Mouse (Mus musculus): ENCODE data around the gene Kifc5b. TPM values are rescaled to one million over a fixed set of nuclear protein-coding genes. Genes with fewer than 3 reads are reported as not detected.
"Not testable (repeated sequence)": the region's sequence is repeated elsewhere in the genome, so short reads cannot be mapped to it uniquely, and the experiment has no call there.

Kifc5b gene
- total RNA-seq, 2 experiments from 2014 or later = 11.8 to 12.2 TPM

DNA sequence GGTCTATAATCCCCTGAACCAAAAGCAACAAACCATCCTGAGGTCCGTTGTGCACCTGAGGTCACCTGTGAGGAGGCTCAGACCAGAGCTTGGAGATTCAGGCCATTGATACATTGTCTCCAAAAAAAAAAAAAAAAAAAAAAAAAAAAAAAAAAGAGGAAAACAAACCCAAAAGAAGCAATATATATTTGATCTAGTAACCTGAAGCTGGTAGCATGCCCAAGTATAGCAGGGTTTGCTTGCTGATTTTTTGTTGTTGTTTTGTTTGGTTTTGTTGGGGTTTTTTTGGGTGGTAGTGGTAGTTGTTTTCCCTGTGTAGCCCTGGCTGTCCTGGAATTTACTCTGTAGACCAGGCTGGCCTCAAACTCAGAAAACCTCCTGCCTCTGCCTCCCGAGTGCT is 1.5 kb downstream of the Kifc5b start:
- no peak for DNase-seq (ENCODE audit: low spot score in 2 of 2)

DNA sequence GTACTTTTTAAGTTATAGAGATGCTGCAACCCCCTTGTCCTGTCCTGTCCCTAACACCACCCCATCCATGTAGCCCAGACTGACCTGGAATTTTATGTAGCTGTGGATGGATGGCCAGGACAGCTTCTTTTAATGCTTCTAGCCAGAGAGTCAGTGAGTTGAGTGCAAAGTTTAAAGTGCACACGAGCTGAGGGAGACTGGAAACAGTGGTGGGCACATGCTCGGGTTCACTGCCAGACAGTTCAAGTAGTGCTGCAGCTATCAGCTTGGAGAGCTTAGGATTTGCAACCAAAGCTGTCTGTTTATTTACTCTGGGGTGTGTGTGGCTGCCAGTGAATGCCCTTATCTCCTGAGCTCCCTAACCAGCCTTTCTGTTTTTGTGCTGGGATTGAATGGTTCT is 2.6 kb downstream of the Kifc5b start:
- not testable (repeated sequence) for DNase-seq (ENCODE audit: low spot score in 2 of 2)

DNA sequence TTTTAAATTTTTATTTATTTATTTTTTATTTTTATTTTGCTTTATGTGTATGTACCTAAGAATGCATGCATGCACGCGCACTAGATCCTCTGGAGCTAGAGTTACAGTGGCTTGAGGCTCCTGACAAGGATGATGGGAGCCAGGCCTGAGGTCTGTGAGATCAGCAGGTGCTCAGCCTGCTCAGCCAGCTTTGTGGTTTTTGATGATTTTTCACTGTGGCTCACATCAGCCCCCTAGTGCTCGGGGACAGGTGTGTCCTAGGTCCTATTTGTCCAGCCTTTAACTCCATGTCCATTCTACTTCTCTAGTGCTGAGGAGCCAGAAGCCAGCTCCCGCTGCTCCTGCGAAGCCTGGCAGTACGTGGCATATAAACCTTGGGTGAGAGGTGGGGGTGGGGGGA is 5.5 kb downstream of the Kifc5b start:
- DNase-seq (ENCODE audit: low spot score in 2 of 2) = not testable (repeated sequence)

DNA sequence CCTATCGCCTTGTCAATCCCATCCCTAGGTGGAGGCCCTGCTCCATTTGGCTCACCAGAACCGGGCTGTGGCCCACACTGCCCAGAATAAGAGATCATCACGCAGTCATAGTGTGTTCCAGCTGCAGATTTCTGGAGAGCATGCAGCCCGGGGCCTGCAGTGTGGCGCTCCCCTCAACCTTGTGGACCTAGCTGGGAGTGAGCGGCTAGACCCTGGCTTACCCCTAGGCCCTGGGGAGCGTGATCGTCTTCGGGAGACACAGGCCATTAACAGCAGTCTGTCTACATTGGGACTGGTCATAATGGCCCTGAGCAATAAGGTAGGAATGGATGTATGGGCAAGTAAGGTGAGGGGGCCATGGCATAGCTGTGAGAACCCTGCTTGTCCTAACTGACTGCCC is 8.5 kb downstream of the Kifc5b start:
- not testable (repeated sequence) for DNase-seq (ENCODE audit: low spot score in 2 of 2)

DNA sequence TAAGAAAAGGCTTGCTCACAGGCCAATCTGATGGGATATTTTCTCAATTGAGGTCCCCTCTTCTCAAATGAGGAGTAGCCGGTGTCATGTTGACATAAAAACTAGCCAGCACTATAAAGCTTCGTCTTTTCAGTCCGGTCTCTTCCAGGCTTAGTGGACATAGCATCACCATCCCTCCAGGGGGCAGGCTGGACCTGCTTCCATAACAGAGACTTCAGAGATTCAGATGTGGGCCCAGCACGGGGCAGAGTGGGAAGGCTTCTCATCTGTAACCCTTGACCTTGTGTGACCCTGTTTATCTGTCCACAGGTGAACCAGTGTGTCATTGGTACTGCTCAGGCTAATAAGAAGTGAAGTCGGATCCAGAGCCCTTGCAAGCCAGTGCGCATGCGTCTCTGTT is 14.9 kb downstream of the Kifc5b start:
- DNase-seq (ENCODE audit: low spot score in 2 of 2) = not testable (repeated sequence)

DNA sequence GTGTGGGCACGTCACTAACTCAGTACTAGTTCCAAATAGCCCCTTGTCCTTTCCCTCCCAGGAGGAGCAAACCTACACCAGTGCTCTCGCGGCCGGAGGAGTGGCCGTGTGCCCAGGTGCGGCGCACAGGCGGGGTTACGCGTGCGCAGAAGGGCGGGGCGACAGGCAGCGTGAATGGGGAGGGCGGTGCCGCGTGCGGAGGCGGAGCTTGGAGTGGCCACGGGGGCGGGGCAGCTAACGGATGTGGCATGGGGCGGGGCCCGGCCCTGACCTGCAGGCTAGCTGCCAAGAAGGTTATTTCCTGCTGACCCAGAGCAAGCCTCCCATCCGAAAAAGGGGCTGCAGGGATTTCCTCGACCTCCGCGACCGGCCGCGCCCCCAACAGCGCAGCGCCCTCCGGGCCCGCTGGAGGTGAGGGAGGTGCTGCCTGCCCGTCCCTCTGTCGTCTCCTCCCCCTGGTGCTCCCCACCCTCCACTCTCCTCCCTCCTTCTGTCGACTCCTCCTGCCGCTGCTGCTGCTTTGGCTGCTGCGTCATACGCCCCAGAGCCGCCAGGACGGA is 16.0 kb downstream of the Kifc5b start, which contains the start of gene Phf1:
TSS of gene Phf1 (plus strand) at position 214 of the 560 bp plus-strand sequence.
- peak; percentile 97 to 98 for DNase-seq (ENCODE audit: low spot score in 2 of 2)

DNA sequence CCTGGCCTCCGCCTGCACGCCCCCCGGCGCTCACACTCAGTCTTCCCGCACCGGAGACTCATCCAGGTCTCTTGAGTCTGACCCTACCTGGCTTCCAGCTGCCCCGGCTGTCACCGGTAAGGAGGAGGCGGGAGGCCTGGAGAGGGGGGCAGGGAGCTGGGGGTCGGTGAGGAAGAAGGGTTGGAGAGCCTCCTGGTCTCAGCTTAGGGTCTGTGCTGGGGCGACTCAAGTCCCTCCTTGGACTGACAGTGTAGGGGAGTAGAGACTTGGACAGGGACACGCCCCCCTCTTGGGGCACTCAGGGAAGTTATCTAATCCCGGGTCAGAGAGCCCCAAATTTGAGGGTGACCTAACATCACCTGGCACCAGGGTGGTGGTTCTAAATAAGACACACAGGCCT is 16.5 kb downstream of the Kifc5b start:
- no peak for DNase-seq (ENCODE audit: low spot score in 2 of 2)

DNA sequence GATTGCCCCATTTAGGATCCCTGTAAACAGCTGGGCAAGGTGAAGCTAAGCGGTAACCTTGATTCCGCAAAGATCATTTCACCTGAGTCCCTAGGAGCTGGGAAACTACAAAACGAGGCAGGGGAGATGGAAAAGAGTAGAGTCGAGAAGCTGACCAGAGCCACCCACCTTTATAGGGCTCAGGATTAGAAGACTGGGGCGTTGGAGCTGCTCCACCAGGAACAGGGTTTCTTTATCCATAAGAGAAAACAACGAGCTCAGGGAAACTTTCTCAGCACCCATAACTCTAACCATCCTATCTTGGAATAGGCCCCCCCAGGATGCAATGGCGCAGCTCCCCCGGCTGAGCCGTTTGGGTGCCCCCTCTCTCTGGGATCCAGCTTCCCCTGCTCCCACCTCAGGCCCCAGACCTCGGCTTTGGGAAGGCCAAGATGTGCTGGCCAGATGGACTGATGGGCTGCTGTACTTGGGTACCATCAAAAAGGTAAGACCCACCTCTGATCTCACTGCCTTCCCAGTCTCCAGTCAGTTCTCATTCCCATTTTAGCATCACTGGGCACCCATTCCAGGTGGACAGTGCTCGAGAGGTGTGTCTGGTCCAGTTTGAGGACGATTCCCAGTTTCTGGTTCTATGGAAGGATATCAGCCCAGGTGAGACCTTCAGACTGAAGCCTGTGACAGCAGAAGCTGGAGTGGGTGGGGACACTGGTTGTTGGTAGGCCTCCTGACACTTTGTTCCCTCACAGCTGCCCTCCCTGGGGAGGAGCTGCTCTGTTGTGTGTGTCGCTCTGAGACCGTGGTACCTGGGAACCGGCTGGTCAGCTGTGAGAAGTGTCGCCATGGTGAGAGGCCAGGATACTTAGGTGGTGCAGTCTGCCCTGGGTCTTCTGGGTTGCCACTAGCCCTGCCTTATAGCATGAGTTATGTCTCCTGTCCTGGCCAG is 17.3 kb downstream of the Kifc5b start:
- DNase-seq (ENCODE audit: low spot score in 2 of 2) = no peak

DNA sequence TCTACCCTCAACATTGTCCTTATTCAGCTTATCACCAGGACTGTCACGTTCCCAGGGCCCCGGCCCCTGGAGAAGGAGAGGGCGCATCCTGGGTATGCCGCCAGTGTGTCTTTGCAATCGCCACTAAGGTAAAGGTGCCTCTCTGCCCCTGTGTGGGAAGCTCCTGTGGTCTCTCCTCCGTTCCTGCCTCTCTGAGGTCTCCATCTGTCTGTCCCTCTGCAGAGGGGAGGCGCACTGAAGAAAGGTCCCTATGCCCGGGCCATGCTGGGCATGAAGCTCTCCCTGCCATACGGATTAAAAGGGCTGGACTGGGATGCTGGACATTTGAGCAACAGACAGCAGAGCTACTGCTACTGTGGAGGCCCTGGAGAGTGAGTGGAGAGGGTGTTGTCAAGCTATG is 18.1 kb downstream of the Kifc5b start:
- DNase-seq (ENCODE audit: low spot score in 2 of 2) = no peak

DNA sequence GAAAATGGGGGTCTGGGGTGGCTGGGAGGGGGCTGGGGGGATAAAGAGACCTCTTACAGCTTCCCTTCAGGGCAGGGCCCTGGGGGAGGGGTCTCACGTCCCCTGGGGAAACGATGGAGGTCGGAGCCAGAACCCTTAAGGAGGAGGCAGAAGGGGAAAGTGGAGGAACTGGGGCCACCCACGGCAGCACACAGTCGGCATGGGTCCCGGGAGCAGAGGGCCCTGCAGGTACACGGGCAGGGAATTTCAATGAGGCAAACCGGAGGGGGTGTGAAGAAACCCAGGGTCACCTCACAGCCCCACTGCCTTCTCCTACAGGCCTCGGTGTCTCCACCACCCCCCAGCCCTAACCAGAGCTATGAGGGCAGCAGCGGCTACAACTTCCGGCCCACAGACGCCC is 19.6 kb downstream of the Kifc5b start:
- DNase-seq (ENCODE audit: low spot score in 2 of 2) = no peak

DNA sequence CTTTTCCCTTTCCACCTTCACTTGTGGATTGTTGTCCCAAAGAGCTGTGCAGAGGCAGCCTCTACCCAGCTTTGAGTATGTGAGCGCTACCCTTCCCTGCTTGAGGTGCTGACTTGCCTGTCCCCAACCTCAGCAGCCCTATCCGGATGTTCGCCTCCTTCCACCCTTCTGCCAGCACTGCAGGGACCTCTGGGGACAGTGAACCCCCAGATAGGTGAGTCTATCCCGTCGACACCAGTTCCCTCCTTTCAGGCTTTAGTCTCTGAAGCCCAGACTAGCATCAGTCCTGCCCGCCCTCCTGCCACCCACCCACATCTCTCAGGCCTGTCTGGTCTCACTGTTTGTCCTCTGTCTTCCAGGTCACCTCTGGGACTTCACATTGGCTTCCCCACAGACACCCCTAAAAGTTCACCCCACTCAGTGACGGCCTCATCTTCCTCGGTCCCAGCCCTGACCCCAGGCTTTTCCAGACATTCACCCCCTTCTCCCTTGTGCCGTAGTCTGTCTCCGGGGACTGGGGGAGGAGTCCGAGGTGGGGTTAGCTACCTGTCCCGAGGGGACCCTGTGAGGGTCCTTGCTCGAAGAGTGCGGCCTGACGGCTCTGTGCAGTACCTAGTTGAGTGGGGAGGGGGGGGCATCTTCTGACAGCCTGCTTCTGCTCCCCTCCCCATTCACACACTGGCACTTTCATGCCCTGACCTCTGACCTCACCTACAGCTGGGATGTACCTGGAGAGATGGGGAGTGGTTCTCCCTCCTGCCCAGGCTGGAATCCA is 20.2 kb downstream of the Kifc5b start:
- no peak for DNase-seq (ENCODE audit: low spot score in 2 of 2)

DNA sequence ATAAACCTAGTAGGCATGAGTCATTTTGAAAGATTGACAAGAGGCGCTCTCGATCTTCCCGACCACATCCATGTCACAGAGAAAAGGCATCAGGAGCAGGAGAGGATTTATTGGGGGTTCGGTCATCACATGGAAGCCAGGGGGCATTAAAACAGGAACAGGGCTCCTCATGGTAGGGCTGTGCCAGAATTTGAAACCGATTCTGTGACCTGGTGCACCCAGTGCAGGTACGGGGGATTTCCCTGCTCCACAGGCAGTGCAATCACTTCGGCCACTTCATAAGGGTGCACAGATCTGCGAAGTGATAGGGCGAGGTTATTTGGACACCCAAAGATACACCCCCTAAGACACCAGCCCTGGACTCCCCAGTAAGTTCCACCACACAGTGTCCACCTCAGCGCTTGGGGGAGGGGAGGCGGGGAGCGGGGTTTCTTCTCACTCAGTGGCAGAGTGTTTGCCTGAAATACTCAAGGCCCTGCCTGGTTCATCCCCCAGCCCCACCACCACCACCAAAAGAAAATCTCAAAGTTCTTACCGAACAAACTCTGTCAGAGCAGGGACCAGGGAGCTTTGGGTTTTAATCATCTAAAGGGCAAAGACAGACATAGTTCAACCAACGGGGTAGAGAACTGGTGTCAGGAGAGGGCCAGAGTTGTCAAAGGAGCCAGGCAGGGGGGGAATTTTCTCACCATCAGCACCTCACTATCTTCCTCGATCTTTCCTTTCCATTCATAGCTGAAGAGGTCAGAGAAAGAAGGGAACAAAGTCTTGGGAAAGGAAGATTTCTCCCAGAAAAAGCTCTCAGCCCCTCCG is 21.2 kb downstream of the Kifc5b start:
- DNase-seq (ENCODE audit: low spot score in 2 of 2) = no peak

DNA sequence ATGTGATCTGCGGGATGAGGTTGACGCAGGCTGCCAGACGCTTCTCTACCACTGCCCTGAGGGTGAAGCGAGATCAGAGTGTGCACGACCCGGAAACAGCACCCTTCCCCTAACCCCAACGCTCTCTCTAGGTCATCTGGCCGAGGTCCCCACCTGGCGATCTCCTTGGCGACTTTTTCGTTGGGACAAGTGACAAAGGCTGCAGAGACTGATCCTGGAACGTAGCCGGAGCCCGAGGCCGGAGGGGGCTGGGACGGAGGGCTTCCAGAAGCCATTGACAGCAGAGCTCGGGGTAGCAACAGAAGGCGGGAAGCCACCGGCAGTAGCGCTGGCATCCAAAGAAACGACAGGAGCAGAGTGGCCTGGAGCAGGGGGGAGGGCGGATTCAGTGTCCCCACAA is 21.8 kb downstream of the Kifc5b start:
- DNase-seq (ENCODE audit: low spot score in 2 of 2) = no peak

DNA sequence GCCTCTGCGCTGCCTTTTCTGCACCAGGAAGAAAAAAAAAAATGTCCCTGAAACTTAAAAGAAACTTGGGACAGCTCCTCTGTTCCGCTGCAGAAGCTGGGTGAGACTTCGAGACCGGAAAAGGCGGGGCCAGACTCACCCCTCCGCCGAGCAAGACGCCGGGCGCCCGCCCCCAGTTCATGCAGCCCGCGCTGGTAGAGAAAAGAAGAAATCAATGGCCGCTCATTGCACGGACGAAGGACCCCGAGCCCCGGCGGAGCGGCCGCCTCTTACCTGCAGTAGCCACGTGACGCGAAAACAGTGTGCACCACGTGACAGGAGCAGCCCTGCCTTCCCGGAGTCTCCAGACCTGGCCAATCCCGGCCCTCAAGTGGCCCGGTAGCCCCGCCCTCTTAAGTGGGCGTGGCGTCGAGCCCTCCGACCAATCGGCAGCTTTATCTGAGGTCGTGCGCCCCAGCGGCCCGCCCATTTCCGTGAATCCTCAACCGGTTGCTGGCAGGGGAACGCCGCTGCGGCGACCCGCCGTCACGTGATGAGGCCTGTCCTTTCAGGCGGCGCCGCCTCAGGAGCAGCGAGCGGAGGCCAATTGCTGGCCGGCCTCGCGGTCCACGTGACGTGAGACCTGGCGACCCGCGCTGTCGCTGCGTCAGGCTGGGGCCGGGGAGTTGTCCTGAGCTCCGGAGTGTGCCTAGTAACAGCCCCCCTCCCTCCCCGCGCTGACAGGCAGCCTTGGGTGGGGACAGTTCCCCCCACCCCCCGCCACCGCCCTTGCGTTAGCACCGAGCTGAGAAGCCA is 22.5 kb downstream of the Kifc5b start, which contains the start of gene Cuta:
TSS of gene Cuta (minus strand) at position 392 of the 795 bp plus-strand sequence.
- DNase-seq (ENCODE audit: low spot score in 2 of 2) = peak; percentile 89 to 99

DNA sequence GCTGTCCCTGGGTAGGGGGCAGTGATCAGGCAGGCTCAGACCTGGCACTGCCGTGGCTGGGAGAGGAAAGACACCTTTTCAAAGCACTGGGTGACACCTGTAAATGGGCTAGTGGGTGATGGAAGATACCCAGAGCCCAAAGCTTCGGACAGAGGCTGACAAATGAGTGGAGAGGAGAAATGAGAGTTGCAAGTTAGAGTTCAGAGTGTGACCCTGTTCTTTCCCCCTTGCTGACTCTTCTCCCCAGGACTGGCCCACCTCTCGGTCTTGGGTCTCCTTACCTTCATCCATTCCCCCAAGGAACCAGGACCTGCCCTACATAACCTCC is 23.0 kb downstream of the Kifc5b start:
- no peak for DNase-seq (ENCODE audit: low spot score in 2 of 2)

DNA sequence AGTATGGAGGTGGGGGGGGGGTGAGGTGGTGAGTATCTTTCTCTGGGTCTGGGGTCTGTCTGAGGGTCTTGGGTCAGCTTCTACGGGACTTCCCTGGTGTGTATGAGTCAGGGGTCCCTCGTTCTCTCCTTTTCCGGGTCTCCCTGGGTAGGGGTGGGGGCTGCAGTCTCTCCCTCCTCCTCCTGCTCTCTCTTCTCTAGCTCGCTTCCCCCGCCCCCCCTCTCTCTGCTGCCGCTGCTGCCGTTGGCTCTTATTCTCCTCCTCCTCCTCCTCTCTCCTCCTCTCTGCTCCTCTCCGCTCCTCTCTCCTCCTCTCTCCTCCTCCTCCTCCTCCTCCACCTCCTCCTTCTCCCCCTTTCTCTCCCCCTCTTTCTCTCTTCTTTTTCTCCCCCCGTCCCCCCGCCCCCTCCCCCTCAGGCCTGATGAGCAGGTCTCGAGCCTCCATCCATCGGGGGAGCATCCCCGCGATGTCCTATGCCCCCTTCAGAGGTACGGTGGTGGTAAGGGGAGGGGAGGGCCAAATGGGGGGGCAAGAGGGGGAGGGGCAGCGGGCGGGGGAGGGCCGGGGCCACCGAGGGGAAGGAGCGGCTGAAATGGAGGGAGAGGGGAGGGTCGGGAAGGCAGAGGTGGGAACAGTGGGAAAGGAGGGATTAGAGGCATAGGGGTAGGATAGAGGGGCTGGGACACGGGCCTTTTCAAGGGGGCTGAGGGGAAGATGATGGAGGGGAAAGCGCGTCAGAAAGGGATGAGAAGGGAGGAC is 24.3 kb downstream of the Kifc5b start, which contains the start of gene Syngap1:
TSS of gene Syngap1 (plus strand) at position 223 of the 759 bp plus-strand sequence.
- no peak for DNase-seq (ENCODE audit: low spot score in 2 of 2)

DNA sequence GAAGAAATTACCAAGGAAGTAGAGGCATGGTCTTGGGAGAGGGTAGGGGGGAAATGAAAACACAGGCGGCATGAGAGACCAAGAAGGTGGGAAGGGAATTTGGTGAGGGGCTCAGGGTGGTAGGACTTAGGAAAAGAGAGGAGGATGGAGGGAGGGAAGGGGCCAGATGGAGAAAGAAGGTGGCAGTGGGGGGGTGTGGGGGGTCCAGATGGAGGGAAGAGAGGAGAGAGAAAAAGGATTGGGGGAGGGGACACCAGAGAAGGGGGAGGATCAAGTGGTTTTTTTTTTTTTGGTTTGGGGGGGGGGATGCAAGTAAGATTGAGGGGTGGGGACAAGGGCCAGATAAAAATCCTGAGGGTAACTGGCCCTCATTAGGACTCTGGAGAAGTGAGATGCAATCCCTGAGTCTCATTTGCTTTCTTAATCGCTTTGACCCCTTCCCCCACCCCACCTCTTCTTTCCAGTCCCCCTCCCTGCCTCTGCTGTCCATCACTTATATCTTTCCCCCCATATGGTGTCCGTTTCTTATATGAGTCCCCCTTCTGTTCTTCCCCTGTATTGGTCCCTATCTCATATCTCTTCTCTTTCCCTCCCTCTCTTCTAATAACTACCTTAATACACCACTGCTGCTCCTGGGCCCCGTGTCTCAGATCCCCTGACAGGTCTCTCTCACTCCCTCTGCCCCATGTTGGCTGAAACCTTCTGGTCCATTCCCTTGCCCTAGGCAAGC is 25.1 kb downstream of the Kifc5b start:
- no peak for DNase-seq (ENCODE audit: low spot score in 2 of 2)

DNA sequence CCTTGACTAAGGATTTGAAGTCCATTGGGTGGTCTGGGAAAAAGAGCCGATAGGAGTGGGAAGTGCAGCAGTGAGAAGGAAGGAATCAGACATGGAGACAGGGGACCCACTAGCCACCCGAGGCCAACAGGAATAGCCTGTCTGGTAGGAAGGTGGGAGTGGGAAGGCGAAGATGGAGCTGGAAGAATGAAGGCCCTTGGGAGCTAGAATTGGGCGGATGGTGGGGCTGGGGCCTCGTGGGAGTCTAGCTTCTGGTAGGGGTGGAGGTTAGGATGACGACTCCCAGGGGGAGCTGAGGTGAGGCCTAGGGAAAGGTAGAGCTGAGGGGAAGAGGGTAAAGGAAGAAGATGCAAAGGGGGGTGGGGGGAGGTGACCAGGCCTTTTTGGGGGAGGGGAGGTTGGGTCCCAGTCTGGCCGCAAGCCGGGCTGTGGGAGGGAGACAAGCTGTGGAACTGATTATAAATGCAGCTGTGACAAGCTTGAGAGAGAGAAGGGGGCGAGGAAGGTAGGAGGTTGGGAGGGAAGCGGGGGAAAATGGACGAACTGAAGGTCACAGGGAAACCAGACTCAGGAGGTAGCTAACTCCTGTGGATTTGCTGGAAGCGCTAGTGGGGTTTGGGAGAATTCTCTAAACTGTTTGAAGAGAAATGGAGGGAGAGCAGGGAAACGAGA is 29.1 kb downstream of the Kifc5b start:
- DNase-seq (ENCODE audit: low spot score in 2 of 2) = no peak

Data from adrenal gland, postnatal 4 days (tissue).